Mouse (Mus musculus) cerebellum, adult 2 months (tissue): ENCODE measurements around the gene Magi2. TPM values are rescaled to one million over a fixed set of nuclear protein-coding genes. Genes with fewer than 3 reads are reported as not detected.
"Not testable (repeated sequence)": the region's sequence is repeated elsewhere in the genome, so short reads cannot be mapped to it uniquely, and the experiment has no call there.

ENCODE experiments used
- DNase-seq, 2 experiments: peaks; one replicate each; pipeline ENCODE4 v3.0.0; 2021
- H3K27ac ChIP-seq: fragments of 200-500 bp; 2 replicates; pipeline ENCODE4 v1.5.1; 2012; ENCODE audit warnings: low read length, control low read depth, inconsistent platforms; ENCODE audit not compliant: insufficient read depth
- H3K27me3 ChIP-seq: fragments of 200-500 bp; 2 replicates; pipeline ENCODE4 v1.6.1; 2012; ENCODE audit warnings: inconsistent platforms, mild to moderate bottlenecking, low read length, moderate library complexity; ENCODE audit not compliant: control insufficient read depth, insufficient read depth
- H3K4me1 ChIP-seq: fragments of 200-500 bp; 2 replicates; pipeline ENCODE4 v1.6.1; 2011; ENCODE audit warnings: low read length; ENCODE audit not compliant: control insufficient read depth, insufficient read depth
- H3K4me3 ChIP-seq: fragments of 200-500 bp; replicated peaks from 2 replicates; pipeline ENCODE3; 2011; ENCODE audit warnings: mild to moderate bottlenecking, low read depth, low read length, control low read depth; ENCODE audit not compliant: insufficient read depth
- CTCF ChIP-seq: fragments of 200-500 bp; IDR thresholded peaks from 2 replicates; pipeline ENCODE4 v1.5.1; 2011; ENCODE audit warnings: low read depth, mild to moderate bottlenecking, control low read depth, low read length, moderate library complexity, borderline replicate concordance; ENCODE audit not compliant: insufficient read depth
- POLR2A ChIP-seq: fragments of 200-500 bp; IDR thresholded peaks from 2 replicates; pipeline ENCODE4 v1.6.1; 2011; ENCODE audit warnings: low read length, control low read depth, borderline replicate concordance; ENCODE audit not compliant: insufficient read depth
- WGBS: fragments of 180-500 bp; shearing (Covaris S2); methylation state at CpG from one replicate; pipeline ENCODE4 v1.1.7; 2018; 5-methylcytosine and 5-hydroxymethylcytosine counted together
- polyA plus RNA-seq: library from polyadenylated mRNA; depleted of rRNA; stranded (reverse); fragments of >200 nt; gene quantifications from 2 replicates; pipeline ENCODE4 v1.2.3, GENCODE M21; 2012

Magi2 gene
- polyA plus RNA-seq, 1 experiment = 30.1 TPM

DNA sequence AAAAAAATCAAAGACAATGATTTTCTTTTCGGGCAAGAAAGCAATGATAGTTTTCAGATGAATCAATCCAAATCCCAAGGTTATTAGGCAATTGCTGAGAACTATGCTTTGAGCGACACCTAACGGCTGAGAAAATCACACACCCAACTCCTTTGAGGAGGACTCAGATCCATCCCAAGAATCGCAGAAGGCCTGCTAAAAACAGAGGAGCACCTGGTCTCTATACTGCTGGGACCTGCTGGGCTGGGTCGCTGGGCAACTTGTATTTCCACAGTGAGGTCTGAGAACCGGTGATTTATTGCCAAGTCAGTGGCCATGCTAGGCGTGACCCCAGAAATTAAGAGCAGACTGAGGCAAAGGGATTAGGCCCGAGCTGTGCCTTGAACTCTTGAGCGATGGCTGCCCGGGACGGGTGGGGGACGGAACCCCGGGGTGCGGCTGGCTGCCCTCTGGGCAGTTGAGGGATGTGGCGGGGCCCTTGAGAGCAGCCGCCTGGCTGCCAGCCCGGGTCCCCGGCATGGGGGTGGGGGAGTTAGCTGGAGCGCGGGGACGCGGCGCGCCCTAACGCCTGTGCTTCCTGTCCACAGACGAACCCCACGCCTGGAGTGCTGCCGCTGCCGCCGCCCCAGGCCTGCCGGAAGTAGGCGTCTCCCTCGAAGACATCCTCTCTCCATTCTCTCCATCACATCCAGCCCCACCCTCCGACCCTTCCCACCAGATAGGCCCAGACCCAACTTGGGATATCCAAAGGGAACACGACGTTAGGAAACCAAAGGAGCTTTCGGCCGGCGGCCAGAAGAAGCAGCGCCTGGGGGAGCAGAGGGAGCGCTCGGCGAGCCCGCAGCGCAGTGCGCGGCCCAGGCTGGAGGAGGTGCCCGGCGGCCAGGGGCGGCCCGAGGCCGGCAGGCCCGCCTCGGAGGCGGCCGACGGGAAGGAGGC, 1474.9 kb downstream of the Magi2 start:
- Histone ChIP-seq H3K4me3 (peak overlapping the region; percentile 79), H3K27me3 (no peaks in the 10 kb centered on the region), H3K27ac (peak overlapping the region; percentile 88), H3K4me1 (no peaks in the 10 kb centered on the region)
- TF ChIP-seq POLR2A (peak; percentile 47; the same call in 1 of the 2 replicates), CTCF (peak; percentile 67; the same call in 1 of the 2 replicates)
- WGBS = under 1% methylated on average over 57 of the region's 57 CpGs
- peak; percentile 89 to 91 for DNase-seq

DNA sequence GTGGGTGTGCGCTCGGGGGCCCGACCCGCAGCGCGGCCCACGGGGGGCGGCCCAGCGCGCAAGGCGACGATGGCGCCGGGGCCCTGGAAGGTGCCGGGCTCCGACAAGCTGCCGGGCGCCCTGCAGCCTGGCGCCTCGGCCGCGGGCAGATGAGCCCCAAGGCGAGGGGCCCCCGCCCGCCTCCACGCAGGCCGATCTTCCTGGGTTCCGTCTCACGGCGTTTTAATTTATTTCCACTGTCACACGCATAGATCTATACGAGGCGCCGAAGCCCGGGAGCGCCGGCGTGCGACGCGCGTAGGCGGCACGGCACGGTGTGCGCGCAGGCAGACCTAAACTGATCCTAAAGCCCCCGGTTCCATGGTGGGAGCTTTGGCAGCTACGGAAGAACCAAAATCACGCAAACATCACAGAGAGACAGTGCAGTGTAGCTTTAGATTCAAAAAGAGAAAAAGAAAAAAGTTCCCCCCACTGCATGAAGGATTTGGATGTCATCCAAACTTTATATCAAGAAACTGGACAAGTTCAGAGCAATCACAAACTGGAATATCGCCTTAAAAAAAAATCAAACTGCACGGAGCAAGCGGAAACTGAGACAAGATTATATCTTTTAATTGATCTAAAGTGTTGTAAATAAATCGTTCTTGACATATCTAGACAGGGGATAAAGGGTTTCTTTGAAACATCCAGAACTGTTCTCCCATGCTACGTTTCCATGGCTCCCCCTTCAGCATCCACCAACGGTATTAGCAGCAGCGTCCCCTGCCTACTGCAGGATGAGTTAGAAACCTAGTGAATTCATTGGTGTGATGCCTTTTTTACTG, 1475.9 kb downstream of the Magi2 start:
- under 1% methylated on average over 57 of the region's 57 CpGs for WGBS
- Histone ChIP-seq H3K4me1 (no peaks in the 10 kb centered on the region), H3K4me3 (peak overlapping the region; percentile 79), H3K27ac (peak overlapping the region; percentile 88), H3K27me3 (no peaks in the 10 kb centered on the region)
- DNase-seq = peak; percentile 59 to 72
- TF ChIP-seq CTCF (peak; percentile 34; the same call in 1 of the 2 replicates), POLR2A (no peak)

DNA sequence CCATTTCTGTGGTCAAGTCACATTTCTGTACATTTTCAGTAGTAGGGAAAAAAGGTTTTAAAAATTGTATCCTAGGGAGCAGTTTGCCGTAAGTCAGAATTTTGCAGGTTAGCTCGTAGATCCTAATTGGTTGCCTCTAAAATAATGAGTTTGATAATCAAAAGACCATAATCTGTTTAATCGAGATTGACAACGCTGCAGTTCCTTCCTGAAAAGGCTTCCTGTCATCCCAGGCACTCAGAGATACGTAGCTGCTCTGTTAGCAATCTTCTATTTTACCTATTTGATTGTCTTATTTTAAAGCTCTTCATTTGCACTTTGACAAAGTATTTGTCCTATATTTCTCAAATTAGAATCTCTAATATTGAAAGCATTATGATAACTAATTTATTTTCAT, 1476.5 kb downstream of the Magi2 start:
- TF ChIP-seq POLR2A (no peak), CTCF (no peak)
- DNase-seq = no peak

DNA sequence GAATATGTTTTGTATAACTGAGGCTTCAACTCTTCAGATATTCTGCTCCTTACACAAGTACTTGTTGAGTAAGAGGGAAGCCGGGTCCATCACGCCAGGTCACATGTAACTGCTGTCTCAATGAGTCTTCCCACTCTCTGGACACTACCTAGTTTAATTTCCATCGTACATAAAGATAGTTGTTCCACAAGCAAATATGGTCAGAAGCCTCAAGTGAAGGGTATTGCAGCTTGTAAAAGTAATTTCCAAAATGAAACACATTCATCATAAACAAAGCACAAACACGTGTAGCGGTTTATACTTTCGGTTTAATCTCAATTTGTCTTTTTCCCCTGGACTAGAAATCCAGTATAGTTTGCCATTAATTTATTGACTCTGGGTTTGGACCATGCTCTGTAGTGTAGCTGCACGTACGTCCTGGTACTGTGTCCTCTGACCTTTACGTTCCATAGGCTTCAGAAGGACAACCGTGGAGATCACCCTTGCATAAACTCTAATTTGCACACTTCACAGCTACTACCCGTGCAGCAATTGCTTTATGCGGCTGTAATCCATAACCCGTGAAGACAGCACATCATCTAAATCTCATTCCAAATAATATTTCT, 1477.2 kb downstream of the Magi2 start:
- no peak for DNase-seq
- H3K27ac ChIP-seq = no peak overlapping the region
- no peaks in the 10 kb centered on the region for H3K4me1 ChIP-seq
- WGBS = 86% methylated on average over 13 of the region's 13 CpGs
- no peak overlapping the region for H3K4me3 ChIP-seq
- TF ChIP-seq POLR2A (no peak), CTCF (no peak)
- H3K27me3 ChIP-seq = no peaks in the 10 kb centered on the region

More for the DNA sequence above, 1476.5 kb downstream of the Magi2 start:
- H3K4me3 ChIP-seq = peak overlapping the region; percentile 48
- no peaks in the 10 kb centered on the region for H3K27me3 ChIP-seq
- H3K4me1 ChIP-seq = no peaks in the 10 kb centered on the region
- WGBS = 47% methylated on average over 5 of the region's 5 CpGs
- no peak overlapping the region for H3K27ac ChIP-seq

DNA sequence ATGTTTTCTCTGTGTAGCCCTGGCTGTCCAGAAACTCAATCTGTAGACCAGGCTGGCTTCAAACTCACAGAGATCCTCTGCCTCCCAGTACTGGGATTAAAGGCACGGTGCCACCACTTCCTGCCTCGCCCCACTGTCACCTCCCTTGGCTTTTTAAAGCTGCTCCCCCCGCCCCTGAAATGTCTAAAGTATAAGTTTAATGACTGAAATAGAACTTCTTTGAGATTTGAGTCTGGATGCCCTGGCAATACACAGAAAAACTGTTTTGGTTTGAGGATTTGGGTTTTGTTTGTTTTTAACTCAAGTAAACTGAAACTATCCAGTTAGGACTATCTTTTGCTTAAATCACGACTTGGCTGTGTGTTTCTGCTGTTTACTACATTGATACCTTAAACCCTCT, 1478.0 kb downstream of the Magi2 start:
- H3K4me1 ChIP-seq = no peaks in the 10 kb centered on the region
- H3K4me3 ChIP-seq = no peak overlapping the region
- 77% methylated on average over 4 of the region's 4 CpGs for WGBS
- no peak for DNase-seq
- no peak overlapping the region for H3K27ac ChIP-seq
- no peaks in the 10 kb centered on the region for H3K27me3 ChIP-seq
- no peak for TF ChIP-seq POLR2A
- no peak for TF ChIP-seq CTCF

DNA sequence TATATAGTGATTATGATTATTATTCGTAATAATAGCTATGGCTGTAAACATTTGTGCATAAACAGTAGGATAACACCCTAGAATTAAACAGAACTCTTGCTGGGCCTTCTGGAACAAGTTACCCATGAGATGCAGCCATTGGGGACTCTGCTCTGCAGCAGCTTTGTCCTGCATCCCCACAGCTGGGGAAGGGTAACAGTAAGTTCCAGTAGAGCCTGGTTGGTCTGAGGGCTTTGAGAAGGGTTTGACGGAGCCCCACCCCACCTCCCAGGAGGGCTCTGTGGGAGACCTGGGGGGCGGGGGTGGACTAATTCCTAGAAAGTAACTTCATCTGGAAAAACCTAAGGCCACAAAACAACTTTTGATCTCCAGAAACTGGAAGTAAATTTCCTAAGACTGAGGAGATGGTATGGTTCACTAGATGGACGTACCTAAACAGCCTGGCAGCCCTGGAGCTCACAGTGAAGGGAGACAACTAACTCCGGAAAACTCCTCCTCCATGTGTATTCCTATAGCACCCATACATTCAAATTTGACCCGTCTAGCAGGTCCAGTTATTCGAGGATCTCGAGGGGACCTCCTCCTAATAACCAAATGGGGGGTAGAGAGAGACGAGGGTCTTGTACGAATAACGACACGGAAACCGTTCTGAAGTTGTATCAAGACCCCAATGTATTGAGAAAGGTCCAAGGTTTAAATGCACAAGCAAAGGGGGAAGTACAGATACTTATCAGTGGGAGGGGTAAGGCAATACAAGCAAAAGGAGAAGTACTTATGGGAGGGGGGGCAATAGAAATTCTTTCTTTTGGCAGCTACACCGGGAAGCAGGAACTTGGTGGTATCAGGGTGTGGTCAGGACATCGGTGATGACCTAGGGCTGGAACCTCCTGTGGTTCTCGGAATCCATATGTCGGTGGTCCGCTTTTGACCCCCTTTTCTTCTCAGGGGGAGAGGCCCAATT, 1479.8 kb downstream of the Magi2 start:
- H3K4me1 ChIP-seq, H3K27ac ChIP-seq, DNase-seq, H3K4me3 ChIP-seq, H3K27me3 ChIP-seq: not testable (repeated sequence)
- WGBS = 94% methylated on average over 15 of the region's 18 CpGs

DNA sequence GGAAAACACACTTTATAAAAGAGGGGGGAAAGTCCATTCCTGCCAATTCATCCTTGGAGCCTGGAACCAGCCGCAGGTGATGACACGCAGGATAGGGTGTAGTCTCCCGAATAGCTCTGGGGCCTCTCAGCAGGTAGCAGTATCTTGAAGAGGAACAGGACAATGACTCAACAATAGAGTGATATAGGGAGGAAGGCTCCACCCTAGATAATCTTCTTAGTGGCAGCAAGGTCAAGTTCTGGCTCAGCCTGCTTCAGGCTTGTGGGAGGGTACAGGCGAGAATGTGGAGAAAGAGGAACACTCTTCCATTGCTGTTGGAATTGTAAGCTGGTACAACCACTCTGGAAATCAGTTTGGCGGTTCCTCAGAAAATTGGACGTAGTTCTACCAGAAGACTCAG, 1484.0 kb downstream of the Magi2 start:
- not testable (repeated sequence) for H3K4me3 ChIP-seq, H3K4me1 ChIP-seq, DNase-seq, H3K27me3 ChIP-seq, H3K27ac ChIP-seq
- 76% methylated on average over 6 of the region's 6 CpGs for WGBS

DNA sequence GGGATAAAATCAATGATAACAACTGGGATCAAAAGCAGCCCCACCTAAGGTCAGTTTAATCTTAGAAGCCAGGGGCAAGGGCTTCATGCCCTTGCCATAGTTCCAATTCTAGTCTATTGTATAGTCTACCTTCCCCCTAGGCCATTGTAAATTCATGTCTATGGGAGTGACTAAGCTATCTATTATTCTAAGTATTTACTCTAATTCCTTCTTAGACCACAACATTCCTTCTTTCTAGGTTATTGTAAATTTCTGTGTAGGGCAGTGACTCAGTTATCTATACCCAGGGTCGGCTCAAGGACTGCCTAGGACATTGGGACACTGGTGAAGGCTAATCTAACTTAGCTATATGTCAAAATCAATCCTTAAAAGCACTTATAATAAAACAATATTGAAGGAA, 1487.8 kb downstream of the Magi2 start:
- WGBS = 90% methylated on average over 1 of the region's 1 CpGs
- H3K4me1 ChIP-seq, H3K4me3 ChIP-seq, H3K27ac ChIP-seq, H3K27me3 ChIP-seq, DNase-seq: not testable (repeated sequence)

DNA sequence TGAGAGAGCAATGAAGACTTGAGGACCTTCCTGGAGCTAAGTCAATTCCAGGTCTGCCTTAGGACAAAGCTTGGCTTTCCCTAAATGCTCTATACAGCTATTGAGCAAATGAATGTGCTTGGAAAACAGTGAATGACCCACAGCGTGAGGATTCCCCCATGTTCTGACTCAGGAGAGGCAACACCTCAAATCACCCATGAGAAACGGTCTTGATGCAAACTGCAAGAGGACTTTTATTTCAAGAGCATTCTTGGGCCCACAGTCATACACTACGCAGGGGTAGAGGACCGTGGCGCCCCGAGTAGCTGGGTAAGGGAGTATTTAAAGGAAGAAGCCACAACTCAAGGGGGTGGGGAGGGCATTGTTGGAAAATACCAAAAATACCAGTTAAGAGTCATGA, 1489.1 kb downstream of the Magi2 start:
- 95% methylated on average over 6 of the region's 6 CpGs for WGBS
- H3K27ac ChIP-seq, H3K27me3 ChIP-seq, H3K4me3 ChIP-seq, DNase-seq, H3K4me1 ChIP-seq: not testable (repeated sequence)
